Mouse (Mus musculus): ENCODE measurements around the gene Brsk2. TPM values are rescaled to one million over a fixed set of nuclear protein-coding genes. Genes with fewer than 3 reads are reported as not detected.

Gene Brsk2
- total and polyA plus RNA-seq, 2 experiments from 2014 or later = 0.30 TPM; not detected in 1

DNA sequence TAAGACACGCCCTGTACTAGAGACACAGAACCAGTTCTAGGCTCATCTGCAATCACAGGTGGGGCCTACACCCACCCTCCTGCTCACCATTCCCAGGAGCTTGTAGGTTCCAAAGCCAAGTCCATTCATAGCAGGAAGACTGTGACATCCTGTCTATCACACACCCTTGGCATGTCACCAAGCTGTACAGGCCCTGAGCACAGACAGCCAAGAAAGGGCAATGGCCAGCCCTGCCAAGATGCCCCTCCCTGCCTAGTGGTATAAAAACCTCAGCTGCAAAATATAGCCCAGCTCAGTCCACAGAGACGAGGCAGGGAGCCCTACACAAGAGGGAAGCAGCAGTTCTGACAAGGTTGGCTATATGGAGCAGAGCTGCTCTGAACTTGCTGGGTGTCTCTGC is 84.6 kb downstream of the Brsk2 start:
- TF ChIP-seq CTCF (IDR thresholded peaks at IDR 0.05; ENCODE audit: low read depth) = no peak
- TF ChIP-seq EP300 (IDR thresholded peaks at IDR 0.05; ENCODE audit: low read depth) = no peak
- no peak overlapping the region for H3K4me3 ChIP-seq (ENCODE audit: low read depth, low read length)
- H3K4me2 ChIP-seq (ENCODE audit: low read depth, low read length) = no peak overlapping the region
- DNase-seq (ENCODE audit: low spot score) (peak; percentile 61), ATAC-seq (ENCODE audit: insufficient read depth, low read depth) (peak; percentile 73)
- H3K9ac ChIP-seq (replicated peaks; ENCODE audit: low read depth, low read length) = no peak overlapping the region
- H3K36me3 ChIP-seq (replicated peaks; ENCODE audit: control insufficient read depth, insufficient read depth, low read length) = no peaks in the 10 kb centered on the region
- H3K27ac ChIP-seq (ENCODE audit: low read depth) = peak overlapping the region; percentile 60
- 40% methylated on average over 2 of the region's 2 CpGs for WGBS
- H3K4me1 ChIP-seq (ENCODE audit: control insufficient read depth, insufficient read depth) = peaks cover 23% of the 10 kb centered on the region
- no peaks in the 10 kb centered on the region for H3K27me3 ChIP-seq (ENCODE audit: control insufficient read depth, insufficient read depth, low read length)
- no peaks in the 10 kb centered on the region for H3K9me3 ChIP-seq (replicated peaks; ENCODE audit: control insufficient read depth, low read length)

DNA sequence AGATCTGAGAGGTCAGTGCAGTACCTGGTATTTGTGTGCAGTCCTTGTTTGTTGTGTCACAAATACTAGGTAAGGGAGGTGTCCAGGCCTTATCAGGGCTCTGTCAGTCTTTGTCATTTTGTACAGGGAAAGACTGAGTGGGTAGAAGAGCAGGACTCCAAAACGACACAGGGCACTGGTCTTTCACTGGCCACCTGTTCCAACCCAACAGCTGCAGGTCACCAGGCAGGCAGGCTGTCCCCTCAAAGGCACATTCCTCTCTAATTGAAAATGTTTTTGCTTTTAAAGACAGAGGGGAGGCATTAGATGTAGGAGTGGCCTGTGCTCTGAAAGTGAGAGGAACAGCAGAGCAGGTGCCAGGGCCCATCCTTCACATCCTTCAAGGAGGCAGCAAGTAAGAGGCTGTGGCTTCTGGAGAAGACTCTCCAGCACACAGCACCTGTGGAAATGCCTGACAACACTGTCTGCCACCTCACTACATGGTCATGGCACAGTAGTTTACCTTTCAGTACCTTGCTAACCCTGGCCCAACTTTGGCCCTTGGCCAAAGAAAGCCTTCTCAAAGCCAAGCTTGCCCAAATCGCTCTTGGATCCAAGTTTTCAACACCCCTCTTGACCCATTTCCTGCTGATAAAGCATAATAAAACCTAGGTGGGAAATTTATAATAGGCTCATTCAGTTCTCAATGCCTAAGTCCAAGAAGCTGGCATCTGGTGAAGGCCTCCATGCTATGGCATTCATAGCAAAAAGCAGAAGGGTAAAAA is 85.7 kb downstream of the Brsk2 start:
- Histone ChIP-seq H3K4me1 (ENCODE audit: control insufficient read depth, insufficient read depth) (peaks cover 29% of the 10 kb centered on the region), H3K9me3 (replicated peaks; ENCODE audit: control insufficient read depth, low read length) (no peaks in the 10 kb centered on the region), H3K27me3 (ENCODE audit: control insufficient read depth, insufficient read depth, low read length) (no peaks in the 10 kb centered on the region), H3K27ac (ENCODE audit: low read depth) (no peak overlapping the region), H3K4me2 (ENCODE audit: low read depth, low read length) (no peak overlapping the region), H3K9ac (replicated peaks; ENCODE audit: low read depth, low read length) (no peak overlapping the region), H3K4me3 (ENCODE audit: low read depth, low read length) (no peak overlapping the region), H3K36me3 (replicated peaks; ENCODE audit: control insufficient read depth, insufficient read depth, low read length) (no peaks in the 10 kb centered on the region)
- TF ChIP-seq CTCF (IDR thresholded peaks at IDR 0.05; ENCODE audit: low read depth) (no peak), EP300 (IDR thresholded peaks at IDR 0.05; ENCODE audit: low read depth) (no peak)
- ATAC-seq (ENCODE audit: insufficient read depth, low read depth) (no peak), DNase-seq (ENCODE audit: low spot score) (no peak)
- 38% methylated on average over 2 of the region's 2 CpGs for WGBS

DNA sequence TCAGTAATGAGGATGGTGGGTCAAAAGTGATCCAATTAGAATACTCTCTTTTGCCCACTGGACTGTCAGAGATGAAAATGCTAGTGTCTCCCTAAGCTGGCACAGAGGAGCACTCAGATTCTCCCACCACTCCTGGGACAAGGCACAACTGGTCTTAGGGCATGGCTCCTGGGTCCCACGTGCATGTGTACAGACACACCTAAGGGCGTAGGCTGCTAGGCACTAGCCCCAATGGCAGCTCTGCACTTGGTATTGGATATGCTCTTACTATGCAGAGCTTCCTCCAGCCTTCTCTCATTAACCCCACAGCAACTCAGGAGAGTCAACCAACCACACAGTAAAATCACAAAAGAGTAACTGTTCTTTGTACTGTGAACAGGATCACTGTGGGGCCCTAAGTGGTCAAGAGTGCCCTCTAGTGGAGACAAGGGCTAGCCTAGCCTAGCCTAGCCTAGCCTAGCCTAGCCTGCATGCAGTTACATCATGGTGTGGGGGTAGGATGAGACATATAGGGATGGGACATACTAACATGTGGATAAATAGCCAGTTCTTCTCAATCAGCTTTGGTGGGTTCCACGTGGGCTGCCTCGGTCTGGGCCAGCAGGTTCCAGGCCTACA is 88.1 kb downstream of the Brsk2 start:
- no peak overlapping the region for H3K4me2 ChIP-seq (ENCODE audit: low read depth, low read length)
- DNase-seq (ENCODE audit: low spot score) = no peak
- H3K4me3 ChIP-seq (ENCODE audit: low read depth, low read length) = no peak overlapping the region
- H3K4me1 ChIP-seq (ENCODE audit: control insufficient read depth, insufficient read depth) = peaks cover 44% of the 10 kb centered on the region
- H3K27ac ChIP-seq (ENCODE audit: low read depth) = no peak overlapping the region
- no peak overlapping the region for H3K9ac ChIP-seq (replicated peaks; ENCODE audit: low read depth, low read length)
- H3K27me3 ChIP-seq (ENCODE audit: control insufficient read depth, insufficient read depth, low read length) = no peaks in the 10 kb centered on the region
- 74% methylated on average over 4 of the region's 4 CpGs for WGBS
- ATAC-seq (ENCODE audit: insufficient read depth, low read depth) = peak; percentile 43; the same call in 1 of the 2 replicates
- TF ChIP-seq CTCF (IDR thresholded peaks at IDR 0.05; ENCODE audit: low read depth) = peak; percentile 68
- no peak for TF ChIP-seq EP300 (IDR thresholded peaks at IDR 0.05; ENCODE audit: low read depth)
- H3K9me3 ChIP-seq (replicated peaks; ENCODE audit: control insufficient read depth, low read length) = no peaks in the 10 kb centered on the region
- H3K36me3 ChIP-seq (replicated peaks; ENCODE audit: control insufficient read depth, insufficient read depth, low read length) = no peaks in the 10 kb centered on the region

DNA sequence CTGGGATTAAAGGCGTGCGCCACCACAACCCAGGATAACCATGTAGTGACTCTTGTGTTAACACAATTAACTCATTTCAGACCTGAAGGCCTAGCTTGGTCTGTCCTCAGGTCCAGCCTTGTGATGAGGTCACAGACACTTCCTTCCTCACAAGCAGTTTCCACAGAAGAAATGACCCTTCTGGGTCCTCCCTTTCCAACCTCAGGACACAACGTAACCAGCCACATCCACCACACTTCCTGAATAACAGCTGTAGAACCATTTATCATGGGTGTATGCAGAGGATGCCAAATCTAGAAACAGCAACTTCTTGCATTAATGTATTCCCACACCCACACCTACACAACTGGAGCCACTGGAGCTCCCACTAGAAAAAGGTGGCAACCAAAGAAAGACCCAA is 91.2 kb downstream of the Brsk2 start:
- Histone ChIP-seq H3K4me2 (ENCODE audit: low read depth, low read length) (no peak overlapping the region), H3K27me3 (ENCODE audit: control insufficient read depth, insufficient read depth, low read length) (no peaks in the 10 kb centered on the region), H3K4me1 (ENCODE audit: control insufficient read depth, insufficient read depth) (peaks cover 27% of the 10 kb centered on the region), H3K4me3 (ENCODE audit: low read depth, low read length) (no peak overlapping the region), H3K9ac (replicated peaks; ENCODE audit: low read depth, low read length) (no peak overlapping the region), H3K36me3 (replicated peaks; ENCODE audit: control insufficient read depth, insufficient read depth, low read length) (no peaks in the 10 kb centered on the region), H3K9me3 (replicated peaks; ENCODE audit: control insufficient read depth, low read length) (no peaks in the 10 kb centered on the region), H3K27ac (ENCODE audit: low read depth) (peak overlapping the region; percentile 71)
- 59% methylated on average over 3 of the region's 3 CpGs for WGBS
- DNase-seq (ENCODE audit: low spot score) = peak; percentile 60
- TF ChIP-seq CTCF (IDR thresholded peaks at IDR 0.05; ENCODE audit: low read depth) (no peak), EP300 (IDR thresholded peaks at IDR 0.05; ENCODE audit: low read depth) (peak; percentile 94)
- peak; percentile 75 for ATAC-seq (ENCODE audit: insufficient read depth, low read depth)

DNA sequence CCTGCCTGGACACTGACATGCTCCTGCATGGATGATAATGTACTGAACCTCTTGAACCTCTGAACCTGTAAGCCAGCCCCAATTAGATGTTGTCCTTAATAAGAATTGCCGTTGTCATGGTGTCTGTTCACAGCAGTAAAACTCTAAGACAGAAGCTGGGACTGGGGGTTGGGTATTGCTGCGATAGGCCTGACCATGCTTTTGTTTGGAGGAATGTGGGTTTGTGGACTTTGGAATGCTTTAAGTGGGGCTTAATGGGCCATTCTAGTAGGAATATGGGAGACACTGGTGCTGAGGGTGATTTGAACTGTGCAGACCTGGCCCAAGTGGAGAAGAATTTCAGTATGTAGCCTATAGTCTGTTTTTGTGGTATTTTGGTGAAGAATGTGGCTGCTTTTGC is 95.8 kb downstream of the Brsk2 start:
- Histone ChIP-seq H3K9me3 (replicated peaks; ENCODE audit: control insufficient read depth, low read length) (no peaks in the 10 kb centered on the region), H3K9ac (replicated peaks; ENCODE audit: low read depth, low read length) (no peak overlapping the region), H3K27me3 (ENCODE audit: control insufficient read depth, insufficient read depth, low read length) (no peaks in the 10 kb centered on the region), H3K27ac (ENCODE audit: low read depth) (no peak overlapping the region), H3K4me3 (ENCODE audit: low read depth, low read length) (no peak overlapping the region), H3K36me3 (replicated peaks; ENCODE audit: control insufficient read depth, insufficient read depth, low read length) (no peaks in the 10 kb centered on the region), H3K4me1 (ENCODE audit: control insufficient read depth, insufficient read depth) (peaks cover 21% of the 10 kb centered on the region), H3K4me2 (ENCODE audit: low read depth, low read length) (no peak overlapping the region)
- WGBS = 70% methylated on average over 2 of the region's 2 CpGs
- no peak for ATAC-seq (ENCODE audit: insufficient read depth, low read depth)
- no peak for DNase-seq (ENCODE audit: low spot score)
- TF ChIP-seq EP300 (IDR thresholded peaks at IDR 0.05; ENCODE audit: low read depth) = no peak
- TF ChIP-seq CTCF (IDR thresholded peaks at IDR 0.05; ENCODE audit: low read depth) = no peak
